Mouse (Mus musculus): ENCODE results near the gene Mx1. TPM values are rescaled to one million over a fixed set of nuclear protein-coding genes. Genes with fewer than 3 reads are reported as not detected.

Gene Mx1
- total RNA-seq, 2 experiments from 2014 or later = 0.52 to 1.1 TPM

Other genes starting within 250 kb of the Mx1 start
- 1 to 10 TPM; 4.9 to 6.0 TPM for gene Bace2, start 106.2 kb downstream of the Mx1 start, total RNA-seq (2021)
- gene Fam3b, start 51.9 kb upstream of the Mx1 start, total RNA-seq (2021) = not detected
- gene Tmprss2, start 148.3 kb upstream of the Mx1 start, total RNA-seq (2021) = not detected